Mouse (Mus musculus): ENCODE results near the gene Tmem44.

Tmem44 gene

GRCm38 (mm10) chr16:30552621-30553338 lies 2.1 kb upstream of the Tmem44 start:
- in situ Hi-C loops (cut with MboI, MseI): no loop called here

DNA sequence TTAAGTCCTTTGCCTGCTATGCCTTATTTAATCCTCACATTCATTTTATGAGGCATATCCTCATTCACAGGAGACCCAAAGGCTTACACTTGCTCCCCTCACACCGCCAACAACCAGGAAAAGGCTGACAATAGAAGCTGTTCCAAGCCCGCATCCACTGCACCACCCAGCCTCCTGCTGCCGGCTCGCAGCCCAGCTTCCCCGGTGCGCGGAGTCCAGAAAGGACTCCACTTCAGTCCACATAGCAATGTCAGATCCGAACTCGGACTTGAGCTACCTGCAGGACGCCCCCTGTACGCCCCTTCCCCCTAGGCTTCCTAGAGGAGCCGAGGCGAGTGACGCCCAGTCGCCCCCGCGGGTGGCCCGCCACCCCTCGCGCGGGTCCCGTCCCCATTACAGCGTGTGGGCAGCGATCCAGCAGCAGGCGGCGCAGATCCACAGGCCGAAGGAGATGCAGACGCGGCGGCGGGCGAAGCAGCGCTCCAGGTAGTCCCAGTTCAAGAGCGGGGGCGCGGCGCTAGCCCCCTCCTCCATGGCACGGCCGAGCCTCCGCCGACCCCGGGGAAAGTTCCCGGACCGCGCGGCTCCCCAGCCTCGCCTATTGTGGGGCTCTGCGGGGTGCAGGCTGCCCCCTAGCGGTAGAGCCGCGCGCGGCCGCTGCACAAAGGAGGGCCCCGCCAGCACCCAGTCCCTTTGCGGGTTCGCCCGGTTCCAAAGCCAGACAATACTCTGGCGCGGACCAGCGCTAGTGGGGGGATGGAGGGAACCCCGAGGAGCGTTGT lies 485 bp downstream of the Tmem44 start:
- in situ Hi-C loops (cut with MboI, MseI): no loop called here

DNA sequence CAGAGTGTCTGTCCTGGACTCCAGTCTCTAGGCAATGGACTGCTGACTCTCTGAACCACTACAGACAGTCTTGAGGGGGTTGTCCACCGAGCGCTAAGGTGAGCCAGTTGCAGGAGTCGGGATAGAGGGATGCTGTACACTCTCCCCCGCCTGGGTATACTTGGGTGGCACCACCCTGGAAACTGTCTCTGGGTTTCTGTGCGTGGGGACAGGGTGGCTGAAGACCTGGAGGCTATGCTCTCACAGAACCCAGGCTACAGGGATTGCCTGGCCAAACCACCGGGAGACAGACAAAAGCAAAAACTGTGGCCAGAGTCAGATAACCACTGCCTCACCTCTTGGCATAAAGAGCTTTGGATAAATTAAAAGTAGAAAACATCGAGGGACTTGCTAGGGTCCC lies 1.1 kb downstream of the Tmem44 start:
- in situ Hi-C loops (cut with MboI, MseI): no loop called here

- in situ Hi-C loops (cut with MboI, MseI): no loop called here
Measured at GRCm38 (mm10) chr16:30548291-30548690, 2.4 kb downstream of the Tmem44 start.

DNA sequence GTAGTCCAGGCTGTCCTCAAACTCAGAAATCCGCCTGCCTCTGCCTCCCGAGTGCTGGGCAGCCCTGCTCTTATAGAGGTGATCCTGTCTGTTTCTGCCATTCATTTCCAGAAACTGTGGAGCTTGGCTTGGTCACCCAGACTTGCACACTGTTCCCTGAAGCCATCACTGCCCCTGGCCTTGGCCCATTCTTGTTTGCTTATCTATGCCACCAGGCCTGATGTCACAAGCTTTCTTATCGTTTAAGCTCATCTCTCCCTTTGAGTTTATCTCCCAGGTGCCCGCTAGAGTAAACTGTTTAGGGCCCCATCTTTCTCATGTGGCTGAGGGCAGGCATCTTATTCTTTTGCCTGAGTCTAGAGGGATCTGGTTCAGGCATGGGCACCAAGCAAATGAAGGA lies 5.9 kb downstream of the Tmem44 start:
- in situ Hi-C loops (cut with MboI, MseI): no loop called here

- in situ Hi-C loops (cut with MboI, MseI): no loop called here
Measured at GRCm38 (mm10) chr16:30543386-30543785, 7.3 kb downstream of the Tmem44 start.

- in situ Hi-C loops (cut with MboI, MseI): no loop called here
Measured at GRCm38 (mm10) chr16:30542826-30543225, 7.8 kb downstream of the Tmem44 start.

DNA sequence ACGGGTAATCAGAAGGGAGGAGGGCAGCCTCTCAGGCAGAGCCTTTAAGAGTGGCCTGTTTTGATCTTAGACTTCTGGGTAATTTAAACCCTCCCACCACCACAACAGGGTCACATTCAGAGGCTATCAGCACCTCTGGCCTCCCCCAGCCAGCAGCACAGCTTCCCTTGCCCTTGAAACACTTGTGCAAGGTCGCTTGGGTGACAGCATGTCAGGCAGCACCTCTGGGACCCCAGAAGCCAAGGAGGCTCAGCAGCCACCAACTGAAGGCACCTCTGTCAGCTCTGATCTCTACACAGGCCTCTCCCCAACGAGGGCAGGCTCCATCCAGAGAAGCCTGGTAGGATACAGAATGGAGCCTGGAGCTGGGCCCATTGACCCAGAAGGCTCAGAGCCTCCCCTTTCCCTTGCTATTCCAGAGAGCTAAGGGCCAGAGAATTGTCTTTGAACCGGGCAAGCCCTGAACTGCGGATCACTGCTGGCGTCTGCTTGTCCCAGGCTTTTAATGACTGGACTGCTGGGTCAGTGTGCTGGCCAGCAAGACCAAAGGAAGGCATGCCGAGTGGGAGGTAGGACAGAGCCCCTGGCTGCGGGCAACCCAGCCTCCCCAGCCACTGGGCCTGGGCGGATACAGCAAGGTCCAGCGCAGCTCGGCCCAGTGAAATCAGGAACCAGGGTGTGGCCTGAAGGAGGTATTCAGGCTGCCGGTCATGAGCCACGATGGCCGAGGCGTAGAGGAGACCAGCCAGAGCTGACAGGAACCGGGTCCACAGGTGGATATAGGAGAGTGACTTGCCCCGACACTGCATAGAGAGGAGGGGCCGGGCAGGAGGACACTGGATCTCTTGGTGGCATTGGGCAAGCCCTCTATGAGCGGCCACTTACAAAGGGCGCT lies 10.3 kb downstream of the Tmem44 start:
- in situ Hi-C loops (cut with MboI, MseI): no loop called here

- in situ Hi-C loops (cut with MboI, MseI): no loop called here
Measured at GRCm38 (mm10) chr16:30539433-30539832, 11.2 kb downstream of the Tmem44 start.

GRCm38 (mm10) chr16:30535075-30535474 lies 15.6 kb downstream of the Tmem44 start:
- in situ Hi-C loops (cut with MboI, MseI): no loop called here

DNA sequence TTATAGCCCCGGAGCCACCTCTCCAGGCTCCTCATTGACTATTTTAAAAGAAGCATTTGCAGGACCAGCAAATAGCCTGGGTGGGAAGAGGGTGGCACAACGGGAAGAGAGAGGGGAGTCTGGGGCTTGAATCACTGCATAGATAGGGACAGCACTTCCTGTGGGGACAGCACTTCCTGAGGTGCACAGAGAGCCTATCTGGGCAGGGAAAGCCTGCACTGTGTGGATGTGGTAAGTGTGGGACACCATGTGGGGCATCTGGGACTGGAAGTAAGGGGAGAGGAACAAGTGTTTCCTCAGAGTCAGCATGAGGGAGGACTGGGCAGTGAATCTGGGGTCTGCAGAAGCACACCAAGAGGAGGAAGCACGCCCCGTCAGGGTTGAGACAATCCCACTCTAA lies 17.1 kb downstream of the Tmem44 start:
- in situ Hi-C loops (cut with MboI, MseI): no loop called here

- in situ Hi-C loops (cut with MboI, MseI): no loop called here
Measured at GRCm38 (mm10) chr16:30532929-30533328, 17.7 kb downstream of the Tmem44 start.

- in situ Hi-C loops (cut with MboI, MseI): no loop called here
Measured at GRCm38 (mm10) chr16:30531761-30532406, 18.8 kb downstream of the Tmem44 start.

GRCm38 (mm10) chr16:30530815-30531214 lies 19.8 kb downstream of the Tmem44 start:
- in situ Hi-C loops (cut with MboI, MseI): no loop called here

GRCm38 (mm10) chr16:30528386-30528785 lies 22.3 kb downstream of the Tmem44 start:
- in situ Hi-C loops (cut with MboI, MseI): no loop called here

DNA sequence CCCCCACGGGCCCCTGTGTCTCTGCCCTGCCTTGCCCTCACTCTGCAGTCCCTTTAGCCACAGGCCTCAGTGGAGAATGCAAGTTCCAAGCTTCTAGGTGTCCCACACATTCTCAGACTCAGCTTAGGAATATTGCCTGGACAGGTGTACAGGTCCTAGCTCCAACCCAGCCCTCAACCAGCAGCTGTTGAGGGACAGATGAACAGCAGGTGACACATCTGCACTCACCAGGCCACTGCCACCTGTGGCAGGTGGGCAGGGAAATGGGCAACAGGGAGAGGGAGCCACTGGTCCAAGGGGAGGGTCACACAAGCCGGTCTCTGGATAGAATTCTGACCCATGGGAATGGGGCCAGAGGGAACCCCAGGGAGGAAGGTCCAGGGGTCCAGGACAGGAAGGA lies 22.8 kb downstream of the Tmem44 start:
- in situ Hi-C loops (cut with MboI, MseI): no loop called here

GRCm38 (mm10) chr16:30525756-30526155 lies 24.9 kb downstream of the Tmem44 start:
- in situ Hi-C loops (cut with MboI, MseI): no loop called here

- in situ Hi-C loops (cut with MboI, MseI): loop anchor here (5.0 kb wide), 2 partner anchors 147 to 262 kb away; no protein-coding TSS in a partner anchor
Measured at GRCm38 (mm10) chr16:30524481-30524880, 26.2 kb downstream of the Tmem44 start.

- in situ Hi-C loops (cut with MboI, MseI): loop anchor here (5.0 kb wide), 2 partner anchors 145 to 260 kb away; no protein-coding TSS in a partner anchor
Measured at GRCm38 (mm10) chr16:30522253-30522940, 28.2 kb downstream of the Tmem44 start.

GRCm38 (mm10) chr16:30521147-30521546 lies 29.5 kb downstream of the Tmem44 start:
- in situ Hi-C loops (cut with MboI, MseI): loop anchor here (5.0 kb wide), 2 partner anchors 144 to 259 kb away; no protein-coding TSS in a partner anchor
